Mouse (Mus musculus): ENCODE results near the gene Tmem63c.

Gene Tmem63c

GRCm38 (mm10) chr12:87002209-87002608 is 18.9 kb upstream of the Tmem63c start:
- no peak for DNase-seq

- no peak for DNase-seq
Observed at GRCm38 (mm10) chr12:87002815-87003214, 18.3 kb upstream of the Tmem63c start.

DNA sequence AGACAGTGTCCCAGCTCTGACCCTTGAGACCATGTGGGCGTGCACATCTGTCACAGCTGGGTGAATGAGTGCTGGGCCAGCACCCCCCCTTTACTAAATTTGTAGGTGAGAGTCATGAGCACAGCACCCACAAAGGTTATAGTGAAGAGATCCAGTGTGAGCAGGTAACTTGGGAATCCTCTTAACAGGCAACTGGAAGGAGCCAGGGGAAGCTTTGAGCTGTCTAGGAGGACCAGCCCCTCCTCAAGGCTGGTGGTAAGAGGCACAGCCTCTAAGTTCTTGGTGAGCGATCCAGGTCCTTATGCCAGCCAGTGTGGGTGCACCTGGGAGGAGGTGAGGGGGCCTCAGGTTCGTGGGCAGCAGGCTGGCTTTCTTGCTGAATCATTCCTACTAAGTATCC is 17.5 kb upstream of the Tmem63c start:
- no peak for DNase-seq

DNA sequence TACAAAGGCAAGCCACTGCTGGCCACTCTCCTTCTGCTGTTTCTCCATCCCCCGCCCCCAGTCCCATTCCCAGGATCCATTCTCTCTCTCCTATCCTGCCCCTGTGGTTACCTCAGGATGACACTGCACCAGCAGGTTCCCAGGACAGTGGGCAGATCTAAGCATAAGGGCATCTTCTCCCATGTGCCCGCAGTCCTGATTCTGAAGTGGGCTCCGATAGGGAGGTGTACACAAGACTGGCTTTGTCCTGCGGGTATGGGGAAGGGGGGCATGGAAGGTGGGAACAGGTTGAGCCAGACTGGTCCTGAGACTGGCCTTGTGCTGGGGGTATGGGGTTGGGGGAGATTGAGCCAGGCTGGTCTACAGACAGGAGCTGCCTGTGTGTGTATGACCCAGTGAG is 16.5 kb upstream of the Tmem63c start:
- no peak for DNase-seq

- no peak for DNase-seq
Observed at GRCm38 (mm10) chr12:87017041-87017440, 4.1 kb upstream of the Tmem63c start.

DNA sequence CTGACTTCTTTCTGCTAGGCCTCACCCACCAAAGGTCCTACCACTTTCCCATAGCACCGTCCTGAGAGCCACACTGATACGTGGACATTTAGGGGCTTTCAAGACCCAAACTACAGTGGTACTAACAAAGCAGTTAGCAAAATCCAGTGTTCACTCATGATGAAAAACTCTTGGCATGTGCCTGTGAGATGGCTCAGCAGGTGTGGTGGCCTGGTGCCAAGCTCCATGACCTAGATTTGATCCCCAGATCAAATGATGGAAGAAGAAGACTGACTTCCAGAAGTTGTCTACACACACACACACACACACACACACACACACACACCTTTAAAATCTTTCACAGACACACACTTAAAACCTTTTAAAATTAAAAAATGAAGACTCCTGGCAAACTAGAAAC is 2.4 kb upstream of the Tmem63c start:
- no peak for DNase-seq

DNA sequence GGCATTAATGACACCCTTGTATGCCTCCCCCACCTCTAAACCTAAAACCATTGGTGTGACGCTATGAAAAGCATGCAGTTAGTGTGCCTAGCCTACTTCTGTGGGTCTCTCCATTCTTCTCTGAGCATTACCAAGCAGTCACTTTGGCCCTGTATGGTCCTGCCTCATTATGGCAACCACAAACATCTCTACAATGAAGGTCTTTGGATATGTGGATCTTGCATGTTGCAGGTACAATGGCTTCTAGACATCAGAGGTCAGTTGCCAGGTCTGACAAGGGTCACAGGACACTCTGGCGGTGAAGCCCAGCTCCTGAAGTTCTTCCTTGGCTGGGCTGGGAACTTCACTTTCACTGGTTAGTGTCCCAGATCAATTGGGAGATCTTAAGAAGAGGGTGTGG is 866 bp downstream of the Tmem63c start:
- DNase-seq = no peak

GRCm38 (mm10) chr12:87023456-87023855 is 2.3 kb downstream of the Tmem63c start:
- DNase-seq = no peak

GRCm38 (mm10) chr12:87026109-87026870 is 5.2 kb downstream of the Tmem63c start:
- peak; percentile 54 for DNase-seq

- DNase-seq = no peak
Observed at GRCm38 (mm10) chr12:87026871-87027240, 5.7 kb downstream of the Tmem63c start.

DNA sequence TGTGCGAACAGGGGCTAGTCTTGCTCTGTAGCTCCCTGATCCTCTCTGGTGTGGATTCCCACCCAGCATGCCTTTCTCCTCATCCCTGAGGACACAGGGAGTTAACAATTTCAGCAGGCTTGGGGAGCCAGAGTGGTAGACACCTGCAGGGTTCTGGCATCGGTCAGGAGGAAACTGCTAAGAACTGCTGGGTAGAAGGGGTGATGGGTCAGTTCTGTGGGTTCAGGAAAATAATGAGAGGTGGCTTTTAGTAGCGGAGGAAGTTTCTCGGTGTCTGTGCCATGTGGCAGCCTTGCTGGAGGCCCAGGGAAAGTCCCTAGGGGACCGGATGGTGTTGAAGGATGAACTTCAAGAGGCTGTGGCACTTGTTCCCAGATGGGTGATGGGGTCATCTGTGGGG is 6.3 kb downstream of the Tmem63c start:
- DNase-seq = no peak

GRCm38 (mm10) chr12:87028068-87028467 is 6.9 kb downstream of the Tmem63c start:
- no peak for DNase-seq

GRCm38 (mm10) chr12:87029251-87029976 is 8.3 kb downstream of the Tmem63c start:
- DNase-seq = no peak

DNA sequence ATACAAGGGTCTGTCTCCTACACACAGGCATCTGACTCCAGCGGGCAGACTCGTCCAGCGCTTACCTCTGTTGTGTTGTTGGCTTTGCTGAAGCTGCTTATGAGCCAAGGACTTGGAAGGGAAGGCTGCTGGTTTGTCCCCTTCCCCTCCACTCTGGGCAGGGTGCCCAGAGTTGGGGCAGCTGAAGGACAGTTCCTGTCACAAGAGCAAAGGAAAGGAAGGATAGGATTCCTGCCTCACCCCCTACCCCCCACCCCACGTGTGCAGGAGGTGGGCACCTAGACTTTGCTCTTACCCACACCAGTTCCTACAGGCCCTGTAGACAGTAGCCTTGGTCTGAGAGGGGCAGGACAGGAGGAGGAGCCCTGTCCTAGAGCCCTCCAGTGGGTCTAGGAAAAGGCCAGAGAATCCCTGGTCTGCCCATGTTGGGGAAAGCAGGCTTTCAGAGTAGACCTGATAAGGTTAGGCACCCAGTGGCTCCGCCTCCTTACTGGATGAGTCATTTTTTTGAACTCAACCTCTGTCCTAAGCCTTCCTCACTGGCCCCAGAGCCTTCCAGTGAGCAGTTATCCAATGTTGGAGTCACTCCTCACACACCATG is 10.1 kb downstream of the Tmem63c start:
- no peak for DNase-seq

DNA sequence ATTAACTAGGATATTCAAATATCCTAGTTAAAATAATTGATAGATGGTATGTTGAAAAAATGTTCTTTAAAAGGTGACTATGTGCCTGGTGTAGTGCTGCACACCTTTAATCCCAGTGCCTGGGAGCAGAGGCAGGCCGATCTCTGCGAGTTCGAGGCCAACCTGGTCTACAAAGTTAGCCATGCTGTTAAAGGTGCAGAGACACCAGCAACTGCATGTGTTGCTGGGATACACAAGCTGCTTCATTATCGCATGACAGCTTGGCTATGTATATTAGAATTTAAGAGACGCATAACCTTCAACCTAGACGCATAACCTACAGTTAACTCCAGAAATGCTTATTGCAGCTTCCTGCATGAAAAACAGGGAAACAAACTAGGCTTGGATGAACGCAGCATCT is 15.5 kb downstream of the Tmem63c start:
- DNase-seq = no peak

DNA sequence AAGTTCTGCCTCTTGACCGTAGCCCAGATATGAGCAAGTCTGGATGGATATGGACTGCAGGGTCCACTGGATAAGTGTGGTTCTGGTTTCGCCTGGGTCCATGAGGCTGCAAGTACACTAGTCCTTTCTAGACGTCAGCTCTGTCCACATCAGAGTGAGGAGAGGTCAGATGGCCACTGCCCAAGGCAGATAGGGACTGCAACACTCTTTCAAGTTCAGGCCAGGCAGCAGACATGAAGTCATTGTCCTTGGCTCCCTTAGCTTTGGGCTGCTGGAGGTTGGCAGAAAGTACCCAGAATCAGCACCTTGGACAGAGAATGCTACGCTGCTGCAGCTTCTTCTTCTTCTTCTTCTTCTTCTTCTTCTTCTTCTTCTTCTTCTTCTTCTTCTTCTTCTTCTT is 19.0 kb downstream of the Tmem63c start:
- DNase-seq = no peak

GRCm38 (mm10) chr12:87040857-87041256 is 19.7 kb downstream of the Tmem63c start:
- DNase-seq = peak; percentile 36

DNA sequence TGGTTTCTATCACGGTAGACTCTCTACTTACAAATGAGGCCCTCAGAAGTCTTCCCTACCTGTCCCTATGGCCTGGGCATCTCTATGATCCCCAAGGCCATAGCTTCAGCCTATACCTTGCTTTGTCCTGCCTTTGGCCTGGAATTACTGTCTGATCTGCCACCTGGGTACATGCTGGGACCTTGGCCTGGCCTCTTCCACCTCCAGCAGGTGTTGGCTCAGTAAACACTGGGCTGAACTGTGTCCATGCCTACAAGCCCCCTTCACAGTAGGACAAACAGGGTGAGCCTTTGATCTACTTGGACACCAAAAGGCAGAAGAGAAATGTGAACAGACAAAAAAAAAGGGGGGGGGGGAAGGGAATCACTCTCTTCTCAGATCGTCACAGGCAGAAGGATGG is 21.3 kb downstream of the Tmem63c start:
- DNase-seq = no peak

- DNase-seq = peak; percentile 52
Observed at GRCm38 (mm10) chr12:87043221-87043620, 22.1 kb downstream of the Tmem63c start.

DNA sequence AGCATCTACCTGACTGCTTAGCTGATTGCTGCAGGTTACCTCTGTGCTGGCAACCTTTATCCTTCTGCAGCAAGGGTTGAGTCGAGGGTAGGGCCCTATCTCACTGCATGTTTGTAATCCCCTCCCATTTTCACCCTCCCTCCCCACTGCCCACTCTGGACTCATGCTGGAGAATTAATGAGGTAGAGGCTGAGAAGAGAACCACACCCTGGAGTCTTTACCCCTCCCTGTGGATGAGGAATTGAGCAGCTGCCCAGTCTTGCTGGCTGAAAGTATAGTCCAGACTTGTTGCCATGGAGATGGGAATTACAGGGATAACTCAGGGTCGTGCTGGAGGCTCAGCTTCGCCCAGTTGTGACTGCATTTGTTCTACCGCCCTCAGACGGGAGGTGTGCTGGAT is 23.6 kb downstream of the Tmem63c start:
- DNase-seq = peak; percentile 38

DNA sequence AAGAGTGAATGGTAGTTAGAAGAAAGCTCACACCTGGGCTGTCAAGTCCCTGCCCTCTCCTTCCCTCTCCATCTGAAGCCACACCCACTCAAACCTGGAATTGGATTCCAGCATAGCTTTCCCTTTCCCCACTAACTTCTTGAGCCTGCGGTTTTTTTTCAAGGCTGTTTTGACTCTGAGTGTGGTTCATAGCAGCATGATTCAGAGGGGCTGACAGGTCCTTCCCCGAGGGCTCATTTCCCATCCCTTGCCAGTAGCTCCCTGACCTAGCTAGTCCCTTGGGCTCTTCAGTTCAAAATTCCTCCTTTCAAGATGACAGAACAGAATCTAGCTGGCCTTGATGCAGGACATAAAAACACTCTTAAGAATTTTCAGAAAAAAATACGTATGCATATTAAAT is 26.4 kb downstream of the Tmem63c start:
- no peak for DNase-seq

GRCm38 (mm10) chr12:87052661-87053321 is 31.7 kb downstream of the Tmem63c start:
- peak; percentile 95 for DNase-seq

DNA sequence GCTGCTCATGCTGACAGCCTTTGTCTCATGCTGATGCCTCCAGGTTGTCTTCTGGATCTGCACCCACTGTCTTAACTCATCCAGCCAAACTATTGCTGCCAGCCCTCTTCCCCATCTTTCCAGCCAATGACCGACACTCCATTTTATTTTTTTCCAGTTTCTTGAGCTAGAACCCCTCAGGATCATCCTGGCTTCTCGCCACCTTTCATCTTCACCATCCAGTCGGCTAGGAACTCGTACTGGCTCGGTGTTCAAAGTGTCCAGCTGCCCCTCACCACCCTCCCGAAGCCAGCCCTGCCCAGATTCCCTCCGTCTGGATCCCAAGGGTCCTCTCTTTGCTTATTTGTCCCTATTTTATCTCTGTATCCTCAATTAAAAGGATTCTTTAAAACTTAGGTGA is 33.7 kb downstream of the Tmem63c start:
- no peak for DNase-seq

- DNase-seq = no peak
Observed at GRCm38 (mm10) chr12:87057066-87057465, 35.9 kb downstream of the Tmem63c start.
